Mouse (Mus musculus): ENCODE results near the gene Cdkl5. TPM values are rescaled to one million over a fixed set of nuclear protein-coding genes. Genes with fewer than 3 reads are reported as not detected.

The Cdkl5 gene
- polyA plus RNA-seq, 1 experiment from 2014 or later = 4.8 TPM

- no peak overlapping the region for H3K4me2 ChIP-seq
- no peaks in the 10 kb centered on the region; the same call in 1 of the 2 replicates for H3K9me3 ChIP-seq (ENCODE audit: control insufficient read depth, low read length)
- ATAC-seq (ENCODE audit: low FRiP score) = no peak
- no peak overlapping the region for H3K4me3 ChIP-seq (ENCODE audit: low read depth, low read length)
- no peak overlapping the region for H3K27ac ChIP-seq (ENCODE audit: low read depth, low read length)
- H3K36me3 ChIP-seq (ENCODE audit: control insufficient read depth, insufficient read depth, low read length) = no peaks in the 10 kb centered on the region
- DNase-seq (ENCODE audit: low spot score, missing footprints) = no peak
- no peak overlapping the region for H3K9ac ChIP-seq (ENCODE audit: low read length)
- no peaks in the 10 kb centered on the region for H3K4me1 ChIP-seq (ENCODE audit: control insufficient read depth, insufficient read depth, low read length)
- peaks cover 2% of the 10 kb centered on the region; the same call in 1 of the 2 replicates for H3K27me3 ChIP-seq (ENCODE audit: control insufficient read depth, insufficient read depth, low read length)
- 67% methylated on average over 1 of the region's 1 CpGs for WGBS
Measured at GRCm38 (mm10) chrX:160935541-160935940, 59.0 kb downstream of the Cdkl5 start.

GRCm38 (mm10) chrX:160930656-160931055 lies 63.8 kb downstream of the Cdkl5 start:
- ATAC-seq (ENCODE audit: low FRiP score) (no peak), DNase-seq (ENCODE audit: low spot score, missing footprints) (no peak)
- Histone ChIP-seq H3K9ac (ENCODE audit: low read length) (no peak overlapping the region), H3K27me3 (ENCODE audit: control insufficient read depth, insufficient read depth, low read length) (peaks cover 2% of the 10 kb centered on the region; the same call in 1 of the 2 replicates), H3K36me3 (ENCODE audit: control insufficient read depth, insufficient read depth, low read length) (no peaks in the 10 kb centered on the region), H3K4me2 (no peak overlapping the region), H3K27ac (ENCODE audit: low read depth, low read length) (no peak overlapping the region), H3K4me1 (ENCODE audit: control insufficient read depth, insufficient read depth, low read length) (no peaks in the 10 kb centered on the region), H3K9me3 (ENCODE audit: control insufficient read depth, low read length) (no peaks in the 10 kb centered on the region; the same call in 1 of the 2 replicates), H3K4me3 (ENCODE audit: low read depth, low read length) (no peak overlapping the region)

GRCm38 (mm10) chrX:160928870-160929269 lies 65.6 kb downstream of the Cdkl5 start:
- 94% methylated on average over 1 of the region's 1 CpGs for WGBS

GRCm38 (mm10) chrX:160919022-160919637 lies 75.4 kb downstream of the Cdkl5 start:
- H3K9ac ChIP-seq (ENCODE audit: low read length) = no peak overlapping the region
- no peaks in the 10 kb centered on the region for H3K9me3 ChIP-seq (ENCODE audit: control insufficient read depth, low read length)
- ATAC-seq (ENCODE audit: low FRiP score) = no peak
- no peak overlapping the region for H3K4me3 ChIP-seq (ENCODE audit: low read depth, low read length)
- no peaks in the 10 kb centered on the region for H3K36me3 ChIP-seq (ENCODE audit: control insufficient read depth, insufficient read depth, low read length)
- no peak for DNase-seq (ENCODE audit: low spot score, missing footprints)
- 89% methylated on average over 3 of the region's 3 CpGs for WGBS
- H3K27ac ChIP-seq (ENCODE audit: low read depth, low read length) = no peak overlapping the region
- no peaks in the 10 kb centered on the region; the same call in 1 of the 2 replicates for H3K27me3 ChIP-seq (ENCODE audit: control insufficient read depth, insufficient read depth, low read length)
- no peak overlapping the region for H3K4me2 ChIP-seq
- no peaks in the 10 kb centered on the region for H3K4me1 ChIP-seq (ENCODE audit: control insufficient read depth, insufficient read depth, low read length)

More at GRCm38 (mm10) chrX:160928870-160929269, 65.6 kb downstream of the Cdkl5 start:
- no peak for DNase-seq (ENCODE audit: low spot score, missing footprints)
- H3K27ac ChIP-seq (ENCODE audit: low read depth, low read length) = no peak overlapping the region
- no peak overlapping the region for H3K9ac ChIP-seq (ENCODE audit: low read length)
- no peak for ATAC-seq (ENCODE audit: low FRiP score)
- H3K4me3 ChIP-seq (ENCODE audit: low read depth, low read length) = no peak overlapping the region
- no peaks in the 10 kb centered on the region for H3K4me1 ChIP-seq (ENCODE audit: control insufficient read depth, insufficient read depth, low read length)
- H3K9me3 ChIP-seq (ENCODE audit: control insufficient read depth, low read length) = no peaks in the 10 kb centered on the region; the same call in 1 of the 2 replicates
- H3K36me3 ChIP-seq (ENCODE audit: control insufficient read depth, insufficient read depth, low read length) = no peaks in the 10 kb centered on the region
- H3K27me3 ChIP-seq (ENCODE audit: control insufficient read depth, insufficient read depth, low read length) = peaks cover 2% of the 10 kb centered on the region; the same call in 1 of the 2 replicates
- no peak overlapping the region for H3K4me2 ChIP-seq

- H3K4me2 ChIP-seq = no peak within 1 kb of the TSS
- H3K27me3 ChIP-seq (ENCODE audit: control insufficient read depth, insufficient read depth, low read length) = peaks cover 3% of the 10 kb centered on the region; the same call in 1 of the 2 replicates
- 67% methylated on average over 4 of the region's 4 CpGs for WGBS
Measured at GRCm38 (mm10) chrX:160906952-160907351, 87.6 kb downstream of the Cdkl5 start, which contains the start of gene Gja6. Gene Gja6, minus strand, starts transcription at chrX:160907052.

GRCm38 (mm10) chrX:160906477-160906876 lies 88.0 kb downstream of the Cdkl5 start:
- Histone ChIP-seq H3K9ac (ENCODE audit: low read length) (no peak overlapping the region), H3K27ac (ENCODE audit: low read depth, low read length) (no peak overlapping the region), H3K4me2 (no peak overlapping the region), H3K27me3 (ENCODE audit: control insufficient read depth, insufficient read depth, low read length) (peaks cover 3% of the 10 kb centered on the region; the same call in 1 of the 2 replicates), H3K36me3 (ENCODE audit: control insufficient read depth, insufficient read depth, low read length) (no peaks in the 10 kb centered on the region), H3K4me1 (ENCODE audit: control insufficient read depth, insufficient read depth, low read length) (no peaks in the 10 kb centered on the region), H3K4me3 (ENCODE audit: low read depth, low read length) (no peak overlapping the region), H3K9me3 (ENCODE audit: control insufficient read depth, low read length) (no peaks in the 10 kb centered on the region)
- DNase-seq (ENCODE audit: low spot score, missing footprints) (no peak), ATAC-seq (ENCODE audit: low FRiP score) (no peak)
- 87% methylated on average over 4 of the region's 4 CpGs for WGBS

More at GRCm38 (mm10) chrX:160906952-160907351, 87.6 kb downstream of the Cdkl5 start, which contains the start of gene Gja6:
- Histone ChIP-seq H3K4me1 (ENCODE audit: control insufficient read depth, insufficient read depth, low read length) (no peaks in the 10 kb centered on the region), H3K36me3 (ENCODE audit: control insufficient read depth, insufficient read depth, low read length) (no peaks in the 10 kb centered on the region), H3K9me3 (ENCODE audit: control insufficient read depth, low read length) (no peaks in the 10 kb centered on the region), H3K9ac (ENCODE audit: low read length) (no peak within 1 kb of the TSS), H3K4me3 (ENCODE audit: low read depth, low read length) (no peak within 1 kb of the TSS), H3K27ac (ENCODE audit: low read depth, low read length) (no peak within 1 kb of the TSS)
- DNase-seq (ENCODE audit: low spot score, missing footprints) (no peak), ATAC-seq (ENCODE audit: low FRiP score) (no peak)

- Histone ChIP-seq H3K9me3 (ENCODE audit: control insufficient read depth, low read length) (no peaks in the 10 kb centered on the region), H3K9ac (ENCODE audit: low read length) (no peak overlapping the region), H3K36me3 (ENCODE audit: control insufficient read depth, insufficient read depth, low read length) (no peaks in the 10 kb centered on the region), H3K27me3 (ENCODE audit: control insufficient read depth, insufficient read depth, low read length) (peaks cover 3% of the 10 kb centered on the region; the same call in 1 of the 2 replicates), H3K4me3 (ENCODE audit: low read depth, low read length) (no peak overlapping the region), H3K27ac (ENCODE audit: low read depth, low read length) (no peak overlapping the region), H3K4me1 (ENCODE audit: control insufficient read depth, insufficient read depth, low read length) (no peaks in the 10 kb centered on the region), H3K4me2 (no peak overlapping the region)
- 87% methylated on average over 4 of the region's 4 CpGs for WGBS
- ATAC-seq (ENCODE audit: low FRiP score) (no peak), DNase-seq (ENCODE audit: low spot score, missing footprints) (no peak)
Measured at GRCm38 (mm10) chrX:160905913-160906312, 88.6 kb downstream of the Cdkl5 start.

GRCm38 (mm10) chrX:160905041-160905678 lies 89.3 kb downstream of the Cdkl5 start:
- H3K4me1 ChIP-seq (ENCODE audit: control insufficient read depth, insufficient read depth, low read length) = no peaks in the 10 kb centered on the region
- H3K27ac ChIP-seq (ENCODE audit: low read depth, low read length) = no peak overlapping the region
- WGBS = 70% methylated on average over 2 of the region's 2 CpGs
- ATAC-seq (ENCODE audit: low FRiP score) (no peak), DNase-seq (ENCODE audit: low spot score, missing footprints) (no peak)
- peaks cover 3% of the 10 kb centered on the region; the same call in 1 of the 2 replicates for H3K27me3 ChIP-seq (ENCODE audit: control insufficient read depth, insufficient read depth, low read length)
- no peaks in the 10 kb centered on the region for H3K9me3 ChIP-seq (ENCODE audit: control insufficient read depth, low read length)
- H3K4me2 ChIP-seq = no peak overlapping the region
- H3K9ac ChIP-seq (ENCODE audit: low read length) = no peak overlapping the region
- no peak overlapping the region for H3K4me3 ChIP-seq (ENCODE audit: low read depth, low read length)
- H3K36me3 ChIP-seq (ENCODE audit: control insufficient read depth, insufficient read depth, low read length) = no peaks in the 10 kb centered on the region

- H3K36me3 ChIP-seq (ENCODE audit: control insufficient read depth, insufficient read depth, low read length) = no peaks in the 10 kb centered on the region
- H3K27ac ChIP-seq (ENCODE audit: low read depth, low read length) = no peak overlapping the region
- ATAC-seq (ENCODE audit: low FRiP score) (no peak), DNase-seq (ENCODE audit: low spot score, missing footprints) (no peak)
- no peak overlapping the region for H3K4me2 ChIP-seq
- H3K9ac ChIP-seq (ENCODE audit: low read length) = no peak overlapping the region
- peaks cover 9% of the 10 kb centered on the region for H3K27me3 ChIP-seq (ENCODE audit: control insufficient read depth, insufficient read depth, low read length)
- WGBS = 90% methylated on average over 2 of the region's 2 CpGs
- no peak overlapping the region for H3K4me3 ChIP-seq (ENCODE audit: low read depth, low read length)
- H3K9me3 ChIP-seq (ENCODE audit: control insufficient read depth, low read length) = no peaks in the 10 kb centered on the region
- H3K4me1 ChIP-seq (ENCODE audit: control insufficient read depth, insufficient read depth, low read length) = no peaks in the 10 kb centered on the region
Measured at GRCm38 (mm10) chrX:160901118-160901517, 93.4 kb downstream of the Cdkl5 start.
